Mouse (Mus musculus): Measurements from ENCODE around the gene Kdm2a. TPM values are rescaled to one million over a fixed set of nuclear protein-coding genes. Genes with fewer than 3 reads are reported as not detected.

Kdm2a gene
- polyA plus RNA-seq, 1 experiment from 2014 or later: 32.8 TPM

DNA sequence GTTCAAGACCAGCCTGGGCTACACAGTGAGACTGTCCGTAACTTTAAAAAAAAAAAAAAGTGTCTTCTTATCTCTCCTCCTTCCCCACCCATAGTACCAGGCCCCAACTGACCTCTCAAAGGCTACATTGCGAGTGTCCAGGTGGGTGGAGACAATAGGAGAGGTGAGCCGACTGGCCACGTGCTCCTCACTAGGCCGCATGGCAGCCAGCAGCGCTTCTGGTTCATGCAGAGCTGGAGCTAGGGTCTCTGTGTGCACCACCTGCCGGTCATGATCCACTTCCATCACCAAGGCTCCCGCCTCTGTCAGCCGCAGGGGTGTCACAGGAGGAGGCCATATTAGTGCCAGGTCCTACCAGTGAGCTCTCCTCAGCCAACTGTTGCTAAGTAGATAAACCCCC lies 117.7 kb downstream of the Kdm2a start:
- Histone ChIP-seq H3K27ac (no peak overlapping the region), H3K36me3 (ENCODE audit: insufficient read depth, low read length) (peaks cover 2% of the 10 kb centered on the region; the same call in 1 of the 2 replicates), H3K4me1 (replicated peaks; ENCODE audit: insufficient read depth, low read length) (no peaks in the 10 kb centered on the region), H3K4me2 (ENCODE audit: low read length) (no peak overlapping the region), H3K9ac (ENCODE audit: low read depth, low read length) (no peak overlapping the region), H3K9me3 (replicated peaks; ENCODE audit: low read length) (no peaks in the 10 kb centered on the region), H3K27me3 (ENCODE audit: insufficient read depth, low read length) (no peaks in the 10 kb centered on the region), H3K4me3 (replicated peaks; ENCODE audit: low read depth, low read length) (no peak overlapping the region)
- DNase-seq (ENCODE audit: low spot score) (no peak), ATAC-seq (replicated peaks; ENCODE audit: low FRiP score, low read depth) (no peak)
- 96% methylated on average over 9 of the region's 9 CpGs for WGBS
- no peak for TF ChIP-seq CTCF (IDR thresholded peaks at IDR 0.05; ENCODE audit: low read depth)

- no peak overlapping the region for H3K27ac ChIP-seq
- no peaks in the 10 kb centered on the region for H3K36me3 ChIP-seq (ENCODE audit: insufficient read depth, low read length)
- DNase-seq (ENCODE audit: low spot score) (no peak), ATAC-seq (replicated peaks; ENCODE audit: low FRiP score, low read depth) (no peak)
- no peak overlapping the region for H3K4me2 ChIP-seq (ENCODE audit: low read length)
- H3K9me3 ChIP-seq (replicated peaks; ENCODE audit: low read length): no peaks in the 10 kb centered on the region
- H3K9ac ChIP-seq (ENCODE audit: low read depth, low read length): no peak overlapping the region
- peak; percentile 50 for TF ChIP-seq CTCF (IDR thresholded peaks at IDR 0.05; ENCODE audit: low read depth)
- H3K4me1 ChIP-seq (replicated peaks; ENCODE audit: insufficient read depth, low read length): no peaks in the 10 kb centered on the region
- 98% methylated on average over 1 of the region's 1 CpGs for WGBS
- no peaks in the 10 kb centered on the region for H3K27me3 ChIP-seq (ENCODE audit: insufficient read depth, low read length)
- no peak overlapping the region for H3K4me3 ChIP-seq (replicated peaks; ENCODE audit: low read depth, low read length)
Measured at GRCm38 (mm10) chr19:4279487-4279886, 118.6 kb downstream of the Kdm2a start.

DNA sequence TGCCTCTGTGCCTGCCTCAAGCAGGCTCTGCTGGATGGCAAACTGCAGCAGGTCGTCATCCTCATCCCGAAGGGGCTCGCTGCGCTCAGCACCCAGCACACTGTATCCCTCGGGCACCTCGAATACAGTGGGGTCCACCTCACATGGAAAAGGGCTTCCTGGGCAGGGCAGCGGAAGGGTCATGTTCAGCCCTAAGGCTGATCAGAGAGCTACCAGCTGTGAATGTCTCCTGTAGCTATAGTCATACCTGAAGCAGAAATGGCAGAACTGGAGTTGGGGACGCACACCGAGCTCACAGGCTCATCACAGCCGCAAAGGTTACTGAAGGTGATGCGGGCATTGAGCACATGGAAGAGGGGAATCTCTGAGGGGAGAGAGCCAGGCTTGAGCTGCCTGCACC lies 127.1 kb downstream of the Kdm2a start:
- no peak for ATAC-seq (replicated peaks; ENCODE audit: low FRiP score, low read depth)
- 93% methylated on average over 11 of the region's 11 CpGs for whole genome bisulfite sequencing
- H3K4me3 ChIP-seq (replicated peaks; ENCODE audit: low read depth, low read length): no peak overlapping the region
- H3K9me3 ChIP-seq (replicated peaks; ENCODE audit: low read length): no peaks in the 10 kb centered on the region
- H3K4me2 ChIP-seq (ENCODE audit: low read length): no peak overlapping the region
- no peak for TF ChIP-seq CTCF (IDR thresholded peaks at IDR 0.05; ENCODE audit: low read depth)
- H3K9ac ChIP-seq (ENCODE audit: low read depth, low read length): no peak overlapping the region
- no peaks in the 10 kb centered on the region; the same call in 1 of the 2 replicates for H3K36me3 ChIP-seq (ENCODE audit: insufficient read depth, low read length)
- H3K27ac ChIP-seq: no peak overlapping the region
- H3K4me1 ChIP-seq (replicated peaks; ENCODE audit: insufficient read depth, low read length): 0 out of 2 replicates have a peak, but pooled peaks cover 5% of the 10 kb centered on the region
- no peaks in the 10 kb centered on the region for H3K27me3 ChIP-seq (ENCODE audit: insufficient read depth, low read length)
- no peak for DNase-seq (ENCODE audit: low spot score)

DNA sequence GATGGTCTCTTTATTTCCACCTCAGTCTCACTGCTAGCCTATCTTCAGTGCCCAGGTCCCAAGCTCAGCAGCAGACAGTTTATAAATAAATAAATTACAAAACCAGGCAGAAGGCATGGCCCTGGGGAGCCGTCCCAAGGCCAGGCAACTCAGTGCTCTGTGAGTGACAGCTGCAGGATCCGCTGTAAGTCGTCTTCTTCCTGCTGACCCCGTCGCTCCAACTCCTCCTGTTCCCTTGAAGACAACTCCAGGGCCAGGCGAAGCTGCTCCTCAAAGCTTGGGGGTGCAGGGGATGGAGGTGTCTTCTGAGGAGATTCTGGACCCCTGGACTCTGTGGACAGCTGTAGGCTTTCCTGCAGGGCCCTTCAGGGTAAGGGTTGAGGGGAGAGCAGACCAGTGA lies 127.9 kb downstream of the Kdm2a start:
- Histone ChIP-seq H3K4me1 (replicated peaks; ENCODE audit: insufficient read depth, low read length) (0 out of 2 replicates have a peak, but pooled peaks cover 5% of the 10 kb centered on the region), H3K4me3 (replicated peaks; ENCODE audit: low read depth, low read length) (no peak overlapping the region), H3K27ac (no peak overlapping the region), H3K27me3 (ENCODE audit: insufficient read depth, low read length) (no peaks in the 10 kb centered on the region), H3K36me3 (ENCODE audit: insufficient read depth, low read length) (no peaks in the 10 kb centered on the region; the same call in 1 of the 2 replicates), H3K9ac (ENCODE audit: low read depth, low read length) (no peak overlapping the region), H3K4me2 (ENCODE audit: low read length) (no peak overlapping the region), H3K9me3 (replicated peaks; ENCODE audit: low read length) (no peaks in the 10 kb centered on the region)
- no peak for ATAC-seq (replicated peaks; ENCODE audit: low FRiP score, low read depth)
- no peak for TF ChIP-seq CTCF (IDR thresholded peaks at IDR 0.05; ENCODE audit: low read depth)
- DNase-seq (ENCODE audit: low spot score): no peak
- WGBS: 75% methylated on average over 6 of the region's 6 CpGs

- Histone ChIP-seq H3K36me3 (ENCODE audit: insufficient read depth, low read length) (no peaks in the 10 kb centered on the region; the same call in 1 of the 2 replicates), H3K4me1 (replicated peaks; ENCODE audit: insufficient read depth, low read length) (0 out of 2 replicates have a peak, but pooled peaks cover 5% of the 10 kb centered on the region), H3K27me3 (ENCODE audit: insufficient read depth, low read length) (no peaks in the 10 kb centered on the region), H3K4me3 (replicated peaks; ENCODE audit: low read depth, low read length) (peak within 1 kb of the TSS; percentile 41), H3K4me2 (ENCODE audit: low read length) (peak within 1 kb of the TSS; percentile 61), H3K9me3 (replicated peaks; ENCODE audit: low read length) (no peaks in the 10 kb centered on the region), H3K27ac (peak within 1 kb of the TSS; percentile 20), H3K9ac (ENCODE audit: low read depth, low read length) (peak within 1 kb of the TSS; percentile 62)
- TF ChIP-seq CTCF (IDR thresholded peaks at IDR 0.05; ENCODE audit: low read depth): no peak
- peak; percentile 92 for ATAC-seq (replicated peaks; ENCODE audit: low FRiP score, low read depth)
- WGBS: 8% methylated on average over 46 of the region's 46 CpGs
- DNase-seq (ENCODE audit: low spot score): peak; percentile 70
Measured at GRCm38 (mm10) chr19:4268566-4269361, 129.3 kb downstream of the Kdm2a start, which contains the start of gene Ssh3. Gene Ssh3 (minus strand): TSS chr19:4269180.

DNA sequence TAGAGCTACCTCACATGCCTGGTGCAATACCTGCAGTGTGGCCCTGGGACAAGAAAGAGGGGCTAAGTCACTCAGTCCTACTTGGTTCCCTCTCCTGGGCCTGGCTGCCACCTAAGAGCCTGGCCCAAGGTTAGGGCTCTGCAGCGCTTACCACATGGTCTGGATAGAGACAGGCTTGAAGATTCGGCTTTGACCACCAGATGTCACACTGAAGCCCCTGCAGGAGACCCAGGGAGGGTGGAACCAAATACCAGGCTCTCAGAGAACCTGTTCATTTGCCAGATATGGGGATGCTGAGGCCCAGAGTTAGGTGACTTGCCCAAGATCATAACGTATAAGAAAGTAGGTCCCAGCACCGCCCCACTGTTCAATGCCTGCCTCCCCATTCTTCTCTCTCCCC lies 132.1 kb downstream of the Kdm2a start:
- Histone ChIP-seq H3K4me2 (ENCODE audit: low read length) (no peak overlapping the region), H3K9ac (ENCODE audit: low read depth, low read length) (no peak overlapping the region), H3K27ac (no peak overlapping the region), H3K9me3 (replicated peaks; ENCODE audit: low read length) (no peaks in the 10 kb centered on the region), H3K27me3 (ENCODE audit: insufficient read depth, low read length) (no peaks in the 10 kb centered on the region), H3K36me3 (ENCODE audit: insufficient read depth, low read length) (no peaks in the 10 kb centered on the region), H3K4me3 (replicated peaks; ENCODE audit: low read depth, low read length) (no peak overlapping the region), H3K4me1 (replicated peaks; ENCODE audit: insufficient read depth, low read length) (0 out of 2 replicates have a peak, but pooled peaks cover 5% of the 10 kb centered on the region)
- ATAC-seq (replicated peaks; ENCODE audit: low FRiP score, low read depth) (no peak), DNase-seq (ENCODE audit: low spot score) (peak; percentile 29)
- 60% methylated on average over 4 of the region's 4 CpGs for WGBS
- peak; percentile 54 for TF ChIP-seq CTCF (IDR thresholded peaks at IDR 0.05; ENCODE audit: low read depth)

Other genes starting within 250 kb of the Kdm2a start
- 161 and 164 TPM in 2 replicates for gene Coro1b, start 249.7 kb downstream of the Kdm2a start, polyA plus RNA-seq (2015; fragmentation: Nextera tagmentation; extraction: Ambion mirVana)
- gene Ptprcap, start 244.7 kb downstream of the Kdm2a start, polyA plus RNA-seq (2015; fragmentation: Nextera tagmentation; extraction: Ambion mirVana): 0.82 and 0.91 TPM in 2 replicates
- 42.4 and 49.0 TPM in 2 replicates for gene Rps6kb2, start 234.9 kb downstream of the Kdm2a start, polyA plus RNA-seq (2015; fragmentation: Nextera tagmentation; extraction: Ambion mirVana)
- gene Carns1, start 222.8 kb downstream of the Kdm2a start, polyA plus RNA-seq (2015; fragmentation: Nextera tagmentation; extraction: Ambion mirVana): 2.7 and 3.3 TPM in 2 replicates
- 3.5 and 3.9 TPM in 2 replicates for gene Tbc1d10c, start 207.0 kb downstream of the Kdm2a start, polyA plus RNA-seq (2015; fragmentation: Nextera tagmentation; extraction: Ambion mirVana)
- gene Ppp1ca, start 206.2 kb downstream of the Kdm2a start, polyA plus RNA-seq (2015; fragmentation: Nextera tagmentation; extraction: Ambion mirVana): 804 and 864 TPM in 2 replicates
- 22.8 and 25.7 TPM in 2 replicates for gene Rad9a, start 196.6 kb downstream of the Kdm2a start, polyA plus RNA-seq (2015; fragmentation: Nextera tagmentation; extraction: Ambion mirVana)
- gene Clcf1, start 184.0 kb downstream of the Kdm2a start, polyA plus RNA-seq (2015; fragmentation: Nextera tagmentation; extraction: Ambion mirVana): 6.5 and 6.7 TPM in 2 replicates
- gene AC109138.7, start 183.9 kb downstream of the Kdm2a start, polyA plus RNA-seq (2015; fragmentation: Nextera tagmentation; extraction: Ambion mirVana): not detected in 2 replicates
- gene Pold4, start 166.4 kb downstream of the Kdm2a start, polyA plus RNA-seq (2015; fragmentation: Nextera tagmentation; extraction: Ambion mirVana): 40.9 and 43.6 TPM in 2 replicates
- gene Ssh3, start 129.1 kb downstream of the Kdm2a start, polyA plus RNA-seq (2015; fragmentation: Nextera tagmentation; extraction: Ambion mirVana): 15.6 and 18.8 TPM in 2 replicates
- gene Ankrd13d, start 115.1 kb downstream of the Kdm2a start, polyA plus RNA-seq (2015; fragmentation: Nextera tagmentation; extraction: Ambion mirVana): 3.9 and 5.4 TPM in 2 replicates
- gene Grk2, start 92.1 kb downstream of the Kdm2a start, polyA plus RNA-seq (2015; fragmentation: Nextera tagmentation; extraction: Ambion mirVana): 12.8 and 14.4 TPM in 2 replicates
- 49.3 and 49.7 TPM in 2 replicates for gene Rhod, start 41.1 kb upstream of the Kdm2a start, polyA plus RNA-seq (2015; fragmentation: Nextera tagmentation; extraction: Ambion mirVana)
- 1.5 and 1.8 TPM in 2 replicates for gene Syt12, start 79.2 kb upstream of the Kdm2a start, polyA plus RNA-seq (2015; fragmentation: Nextera tagmentation; extraction: Ambion mirVana)
- gene 2010003K11Rik, start 100.3 kb upstream of the Kdm2a start, polyA plus RNA-seq (2015; fragmentation: Nextera tagmentation; extraction: Ambion mirVana): 0.57 and 0.61 TPM in 2 replicates
- gene Pcx, start 112.2 kb upstream of the Kdm2a start, polyA plus RNA-seq (2015; fragmentation: Nextera tagmentation; extraction: Ambion mirVana): 57.6 and 66.9 TPM in 2 replicates
- 6.6 and 8.4 TPM in 2 replicates for gene Lrfn4, start 217.4 kb upstream of the Kdm2a start, polyA plus RNA-seq (2015; fragmentation: Nextera tagmentation; extraction: Ambion mirVana)
- gene Rce1, start 227.4 kb upstream of the Kdm2a start, polyA plus RNA-seq (2015; fragmentation: Nextera tagmentation; extraction: Ambion mirVana): 65.1 and 66.9 TPM in 2 replicates

Data from kidney, postnatal 0 days (tissue).